Mouse (Mus musculus) liver, embryonic 18 days (tissue): ENCODE measurements around the gene Cd151. TPM values are rescaled to one million over a fixed set of nuclear protein-coding genes. Genes with fewer than 3 reads are reported as not detected.

Source experiments
- polyA plus RNA-seq: library from polyadenylated mRNA; depleted of rRNA; stranded (reverse); fragments of >200 nt; gene quantifications from 2 replicates; pipeline ENCODE4 v1.2.3, GENCODE M21; 2012; rRNA removed

Cd151 gene
- 27.6 and 30.3 TPM in 2 replicates for polyA plus RNA-seq

GRCm38 (mm10) chr7:141467230-141468030 lies at the start of gene Cd151:
Gene Cd151 (plus strand): TSS chr7:141467392.

GRCm38 (mm10) chr7:141429310-141429709 lies 37.9 kb upstream of the Cd151 start, which contains the start of gene Cend1:
Gene Cend1 (minus strand): TSS chr7:141429491.

GRCm38 (mm10) chr7:141437178-141438120 lies 29.7 kb upstream of the Cd151 start, which contains the start of gene Slc25a22:
Gene Slc25a22 (minus strand): TSS chr7:141437892.

GRCm38 (mm10) chr7:141443828-141444237 lies 23.4 kb upstream of the Cd151 start, which contains the start of gene Pidd1:
Gene Pidd1 (minus strand): TSS chr7:141444025.

GRCm38 (mm10) chr7:141447110-141447991 lies 19.8 kb upstream of the Cd151 start, which contains the start of gene Rplp2:
Gene Rplp2 (plus strand): TSS chr7:141447370.

GRCm38 (mm10) chr7:141454967-141455551 lies 12.1 kb upstream of the Cd151 start, which contains the start of gene Pnpla2:
Gene Pnpla2 (plus strand): TSS chr7:141455198.

GRCm38 (mm10) chr7:141460391-141461113 lies 6.6 kb upstream of the Cd151 start, which contains the start of gene Cracr2b:
Gene Cracr2b (plus strand): TSS chr7:141461094.

GRCm38 (mm10) chr7:141475011-141475804 lies 8.0 kb downstream of the Cd151 start, which contains the start of the genes Polr2l and Tspan4:
Gene Polr2l (minus strand): TSS chr7:141475132.
Gene Tspan4 (plus strand): TSS chr7:141475240.

Other genes starting within 250 kb of the Cd151 start
- 6.8 and 9.2 TPM in 2 replicates for gene Phrf1, start 238.6 kb upstream of the Cd151 start, polyA plus RNA-seq
- 54.2 and 82.1 TPM in 2 replicates for gene Irf7, start 200.9 kb upstream of the Cd151 start, polyA plus RNA-seq
- 0.13 and 0.29 TPM in 2 replicates for gene Cdhr5, start 190.6 kb upstream of the Cd151 start, polyA plus RNA-seq
- 0.12 and 0.37 TPM in 2 replicates for gene Sct, start 188.3 kb upstream of the Cd151 start, polyA plus RNA-seq
- gene Drd4, start 175.4 kb upstream of the Cd151 start, polyA plus RNA-seq: not detected in 2 replicates
- 5.7 and 6.8 TPM in 2 replicates for gene Deaf1, start 139.7 kb upstream of the Cd151 start, polyA plus RNA-seq
- gene Tmem80, start 139.7 kb upstream of the Cd151 start, polyA plus RNA-seq: 11.9 and 13.7 TPM in 2 replicates
- 35.8 and 50.7 TPM in 2 replicates for gene Eps8l2, start 128.5 kb upstream of the Cd151 start, polyA plus RNA-seq
- 174 and 190 TPM in 2 replicates for gene Taldo1, start 75.2 kb upstream of the Cd151 start, polyA plus RNA-seq
- gene Gatd1, start 53.3 kb upstream of the Cd151 start, polyA plus RNA-seq: 16.5 and 18.5 TPM in 2 replicates
- 0.02 TPM in 2 replicates for gene Cend1, start 37.9 kb upstream of the Cd151 start, polyA plus RNA-seq
- 25.7 and 31.3 TPM in 2 replicates for gene Slc25a22, start 29.5 kb upstream of the Cd151 start, polyA plus RNA-seq
- gene Pidd1, start 23.4 kb upstream of the Cd151 start, polyA plus RNA-seq: 7.1 and 7.3 TPM in 2 replicates
- 451 and 526 TPM in 2 replicates for gene Rplp2, start 20.0 kb upstream of the Cd151 start, polyA plus RNA-seq
- gene Pnpla2, start 12.2 kb upstream of the Cd151 start, polyA plus RNA-seq: 15.9 and 16.9 TPM in 2 replicates
- 4.1 and 4.5 TPM in 2 replicates for gene Cracr2b, start 6.3 kb upstream of the Cd151 start, polyA plus RNA-seq
- gene Polr2l, start 7.7 kb downstream of the Cd151 start, polyA plus RNA-seq: 14.7 and 16.5 TPM in 2 replicates
- 43.8 and 59.1 TPM in 2 replicates for gene Tspan4, start 7.8 kb downstream of the Cd151 start, polyA plus RNA-seq
- gene Chid1, start 72.5 kb downstream of the Cd151 start, polyA plus RNA-seq: 14.0 and 15.5 TPM in 2 replicates
- 18.5 and 19.7 TPM in 2 replicates for gene Ap2a2, start 94.8 kb downstream of the Cd151 start, polyA plus RNA-seq
- gene Muc6, start 187.9 kb downstream of the Cd151 start, polyA plus RNA-seq: 0.18 and 0.38 TPM in 2 replicates
- 0.07 and 0.12 TPM in 2 replicates for gene Muc2, start 222.9 kb downstream of the Cd151 start, polyA plus RNA-seq